In the genomic region with DNA sequence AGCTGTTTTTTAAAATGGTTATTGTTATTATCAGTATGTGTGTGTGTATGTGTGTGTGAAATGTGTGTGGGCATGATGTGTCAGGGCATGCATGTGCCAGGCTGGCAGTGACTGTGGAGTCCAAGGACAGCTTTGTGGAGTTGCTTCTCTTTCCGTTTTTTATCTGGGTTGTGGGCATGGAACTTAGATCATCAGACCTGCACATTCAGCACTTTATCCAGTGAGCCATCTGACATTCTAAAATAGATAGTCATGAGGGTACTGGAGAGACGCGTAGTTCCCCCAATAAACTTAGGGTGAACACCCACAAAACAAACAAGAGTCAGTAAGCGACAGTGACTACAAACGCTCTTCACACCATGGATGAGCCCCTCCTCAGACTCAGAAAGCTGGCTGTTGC, we compare ENCODE assay signal across 19 mouse cellular contexts. TPM values are rescaled to one million over a fixed set of nuclear protein-coding genes. Genes with fewer than 3 reads are reported as not detected.
DNase-seq lines count a peak whose midpoint lies in the region; ATAC-seq and TF ChIP-seq lines count a peak whose summit lies in the region.
"Had no signal": no experiment of that assay in that cellular context is flagged by ENCODE, and none has a peak within 500 bp of the region (broad histone marks: within the 10 kb centered on the region; RNA-seq: fewer than 3 reads in every experiment).

No protein-coding gene starts in this region.

- H3ac ChIP-seq in C2C12 (ENCODE audit: control insufficient read depth, insufficient read length, low read depth): no peak overlapping the region

- peak overlapping the region; percentile 68 for H3K4me2 ChIP-seq in intestine, postnatal 0 days (replicated peaks; ENCODE audit: low read depth)
- no peak overlapping the region for H3K4me2 ChIP-seq in forebrain, postnatal 0 days (ENCODE audit: low read depth)
- H3K4me2 ChIP-seq: lung, embryonic 15.5 days; midbrain, embryonic 15.5 days; neural tube, embryonic 12.5 days had no signal

- peak; percentile 1; the same call in 1 of the 2 replicates for ATAC-seq in frontal cortex, adult (ENCODE audit: low TSS enrichment)
- no peak for ATAC-seq in intestine, postnatal 0 days
- no peak for ATAC-seq in forebrain, postnatal 0 days
- ATAC-seq: forebrain, embryonic 14.5 days; hindbrain, embryonic 16.5 days; midbrain, embryonic 15.5 days had no signal

- H3K4me3 ChIP-seq in layer of hippocampus, adult 2 months: peak overlapping the region; percentile 4; the same call in 1 of the 2 replicates
- peak overlapping the region; percentile 16 for H3K4me3 ChIP-seq in C2C12 (ENCODE audit: insufficient read depth, poor library complexity, severe bottlenecking)
- peak overlapping the region; percentile 39 for H3K4me3 ChIP-seq in intestine, postnatal 0 days (ENCODE audit: low read depth, low read length)
- H3K4me3 ChIP-seq in forebrain, postnatal 0 days (ENCODE audit: low read depth, low read length): no peak overlapping the region
- H3K4me3 ChIP-seq: lung, embryonic 15.5 days; midbrain, embryonic 15.5 days; neural tube, embryonic 12.5 days had no signal

- peak overlapping the region; percentile 71 for H3K27ac ChIP-seq in layer of hippocampus, adult 2 months
- H3K27ac ChIP-seq in intestine, postnatal 0 days (ENCODE audit: low read depth, low read length): peak overlapping the region; percentile 91
- no peak overlapping the region for H3K27ac ChIP-seq in forebrain, postnatal 0 days (ENCODE audit: low read depth, low read length)
- H3K27ac ChIP-seq: lung, embryonic 15.5 days; midbrain, embryonic 15.5 days; neural tube, embryonic 12.5 days had no signal

- peak overlapping the region; percentile 18 for H3K9ac ChIP-seq in intestine, postnatal 0 days (ENCODE audit: low read depth, low read length)
- H3K9ac ChIP-seq in forebrain, postnatal 0 days: no peak overlapping the region
- H3K9ac ChIP-seq: lung, embryonic 15.5 days; midbrain, embryonic 15.5 days; neural tube, embryonic 12.5 days had no signal

- peaks cover 42% of the 10 kb centered on the region for H3K79me2 ChIP-seq in C2C12 (ENCODE audit: control insufficient read depth, insufficient read depth)

- H3K4me1 ChIP-seq in intestine, postnatal 0 days (replicated peaks; ENCODE audit: control insufficient read depth, insufficient read depth, low read length): peaks cover 4% of the 10 kb centered on the region; the same call in 1 of the 2 replicates
- H3K4me1 ChIP-seq in forebrain, postnatal 0 days (ENCODE audit: insufficient read depth): no peaks in the 10 kb centered on the region
- H3K4me1 ChIP-seq: midbrain, embryonic 15.5 days; neural tube, embryonic 12.5 days had no signal

- no peak for TF ChIP-seq CTCF in layer of hippocampus, adult 2 months (conservative IDR thresholded peaks at IDR 0.05)
- TF ChIP-seq CTCF in C2C12 (IDR thresholded peaks at IDR 0.05; ENCODE audit: control insufficient read depth, insufficient read depth, insufficient read length): no peak
- TF ChIP-seq CTCF in intestine, postnatal 0 days (IDR thresholded peaks at IDR 0.05; ENCODE audit: low read depth): no peak
- no peak for TF ChIP-seq CTCF in forebrain, postnatal 0 days (IDR thresholded peaks at IDR 0.05; ENCODE audit: low read depth)

- DNase-seq in frontal cortex, postnatal 14 days (ENCODE audit: low spot score in 2 of 2): no peak
- DNase-seq in layer of hippocampus, adult 2 months (ENCODE audit: low spot score in 2 of 2): no peak
- DNase-seq in layer of hippocampus, adult 11-12 months (ENCODE audit: low spot score): no peak
- DNase-seq in forebrain, postnatal 0 days: no peak
- DNase-seq in left cerebral cortex, adult 9 months (ENCODE audit: low spot score in 2 of 2): no peak
- DNase-seq: cerebellum, adult 2 months; right cerebral cortex, postnatal 4 days; thymus, postnatal 4 days had no signal

- H3K36me3 ChIP-seq in C2C12 (ENCODE audit: control insufficient read depth, insufficient read depth): no peaks in the 10 kb centered on the region
- no peaks in the 10 kb centered on the region for H3K36me3 ChIP-seq in intestine, postnatal 0 days (ENCODE audit: control insufficient read depth, insufficient read depth)
- no peaks in the 10 kb centered on the region for H3K36me3 ChIP-seq in forebrain, postnatal 0 days (ENCODE audit: insufficient read depth)
- H3K36me3 ChIP-seq: lung, embryonic 15.5 days; midbrain, embryonic 15.5 days; neural tube, embryonic 12.5 days had no signal

- H3K27me3 ChIP-seq in C2C12 (ENCODE audit: control insufficient read depth, insufficient read depth, insufficient read length): no peaks in the 10 kb centered on the region
- H3K27me3 ChIP-seq in intestine, postnatal 0 days (replicated peaks; ENCODE audit: control insufficient read depth, insufficient read depth, low read length): no peaks in the 10 kb centered on the region
- no peaks in the 10 kb centered on the region for H3K27me3 ChIP-seq in forebrain, postnatal 0 days (ENCODE audit: insufficient read depth, low read length)
- H3K27me3 ChIP-seq: lung, embryonic 15.5 days; midbrain, embryonic 15.5 days; Patski had no signal

- peaks cover 8% of the 10 kb centered on the region for H3K79me3 ChIP-seq in C2C12 (ENCODE audit: low read depth)

- 35% methylated on average over 5 of the region's 5 CpGs for WGBS in intestine, postnatal 0 days
- WGBS in forebrain, postnatal 0 days: 95% methylated on average over 5 of the region's 5 CpGs

- H3K9me3 ChIP-seq in intestine, postnatal 0 days (ENCODE audit: control insufficient read depth): no peaks in the 10 kb centered on the region
- H3K9me3 ChIP-seq in forebrain, postnatal 0 days (ENCODE audit: low read length): no peaks in the 10 kb centered on the region
- H3K9me3 ChIP-seq: lung, embryonic 15.5 days; midbrain, embryonic 15.5 days; neural tube, embryonic 12.5 days had no signal

TF ChIP-seq in C2C12, 6 proteins besides CTCF, POLR2A, EP300 and RAD21:
- TF ChIP-seq MAX (IDR thresholded peaks at IDR 0.05) (no peak), USF1 (IDR thresholded peaks at IDR 0.05; ENCODE audit: low read depth) (no peak), MYOD1 (IDR thresholded peaks at IDR 0.05; ENCODE audit: control insufficient read depth, insufficient read length, low read depth) (no peak), CEBPB (IDR thresholded peaks at IDR 0.05; ENCODE audit: low read depth) (no peak), MYOG (IDR thresholded peaks at IDR 0.05; ENCODE audit: control insufficient read depth, extremely low read depth, insufficient read length) (no peak)
TF ChIP-seq in C2C12: peak in this region for 0.

RNA-seq across cellular contexts. Expression of gene Blnk, which starts 1.0 kb away (rescaled TPM):
- 1 to 10 TPM; 6.0 to 6.7 TPM for total RNA-seq in layer of hippocampus, adult 2 months (2021)
- 6.5 TPM for polyA plus RNA-seq in C2C12 (2012; fragmentation: generic; extraction: Trizol)
- 21.2 and 23.8 TPM in 2 replicates for polyA plus RNA-seq in intestine, postnatal 0 days (2015; fragmentation: Nextera tagmentation; extraction: Ambion mirVana)
- total RNA-seq in forebrain, postnatal 0 days (2014; rRNA removed): 0.08 and 1.1 TPM in 2 replicates
- polyA plus RNA-seq in forebrain, postnatal 0 days (2015; fragmentation: Nextera tagmentation; extraction: Ambion mirVana): 1.2 and 1.8 TPM in 2 replicates

RNA-seq across cellular contexts. Expression of gene Dntt, which starts 35.7 kb away (rescaled TPM):
- total RNA-seq in layer of hippocampus, adult 2 months (2021): not detected
- polyA plus RNA-seq in C2C12 (2012; fragmentation: generic; extraction: Trizol): not detected
- polyA plus RNA-seq in intestine, postnatal 0 days (2015; fragmentation: Nextera tagmentation; extraction: Ambion mirVana): not detected in 2 replicates
- total RNA-seq in forebrain, postnatal 0 days (2014; rRNA removed): 0.10 and 0.23 TPM in 2 replicates
- 0.14 and 0.23 TPM in 2 replicates for polyA plus RNA-seq in forebrain, postnatal 0 days (2015; fragmentation: Nextera tagmentation; extraction: Ambion mirVana)
- total RNA-seq: heart, adult 8-10 months; left cerebral cortex, postnatal 14 days had no signal
- polyA plus RNA-seq: cerebellum, adult 2 months had no signal
